In the genomic region with DNA sequence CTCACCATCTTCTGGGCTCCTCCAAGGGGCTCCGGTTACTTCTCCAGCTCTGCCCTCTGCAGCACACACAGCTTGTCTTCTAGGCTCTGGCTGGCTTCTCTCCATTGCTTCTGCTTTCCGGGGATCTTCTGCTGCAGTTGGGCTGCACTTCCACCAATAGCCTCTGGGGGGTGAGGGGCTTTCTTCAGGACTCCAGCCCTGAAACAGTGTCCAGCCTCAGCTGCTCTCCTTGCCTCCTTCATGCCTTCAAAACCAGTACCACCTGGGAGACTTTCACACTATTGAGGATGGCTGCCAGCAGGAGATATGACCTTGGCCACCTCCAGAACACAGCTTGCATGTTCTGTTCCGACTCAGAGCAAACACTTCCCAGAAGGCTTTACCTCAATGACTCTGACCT, we compare ENCODE assay signal across 9 mouse cellular contexts.
DNase-seq lines count a peak whose midpoint lies in the region; ATAC-seq and TF ChIP-seq lines count a peak whose summit lies in the region.
"Had no signal": no experiment of that assay in that cellular context is flagged by ENCODE, and none has a peak within 500 bp of the region (broad histone marks: within the 10 kb centered on the region; RNA-seq: fewer than 3 reads in every experiment).

No protein-coding gene starts in this region.

- WGBS in forebrain, embryonic 11.5 days: 59% methylated on average over 3 of the region's 3 CpGs
- WGBS in forebrain, embryonic 14.5 days: 77% methylated on average over 3 of the region's 3 CpGs
- 60% methylated on average over 3 of the region's 3 CpGs for WGBS in lung, postnatal 0 days
- WGBS in small intestine, adult 2 months: 54% methylated on average over 3 of the region's 3 CpGs

- H3K4me1 ChIP-seq in forebrain, embryonic 11.5 days (replicated peaks; ENCODE audit: control insufficient read depth, insufficient read depth, low read length): no peaks in the 10 kb centered on the region
- no peaks in the 10 kb centered on the region for H3K4me1 ChIP-seq in forebrain, embryonic 14.5 days (ENCODE audit: control insufficient read depth, insufficient read depth, low read length)
- H3K4me1 ChIP-seq in lung, postnatal 0 days (ENCODE audit: insufficient read depth, low read depth, low read length): no peaks in the 10 kb centered on the region
- H3K4me1 ChIP-seq in small intestine, adult 2 months (ENCODE audit: control insufficient read depth, insufficient read depth, insufficient read length, low read length): no peaks in the 10 kb centered on the region

- H3K4me3 ChIP-seq in forebrain, embryonic 11.5 days (ENCODE audit: low read depth, low read length): no peak overlapping the region
- H3K4me3 ChIP-seq in forebrain, embryonic 14.5 days (ENCODE audit: low read depth, low read length): no peak overlapping the region
- H3K4me3 ChIP-seq in lung, postnatal 0 days (ENCODE audit: low read depth, low read length): no peak overlapping the region
- H3K4me3 ChIP-seq in small intestine, adult 2 months (ENCODE audit: low read depth, low read length): no peak overlapping the region
- H3K4me3 ChIP-seq: myocyte had no signal

- TF ChIP-seq EP300 in lung, postnatal 0 days (IDR thresholded peaks at IDR 0.05): no peak

- no peaks in the 10 kb centered on the region for H3K27me3 ChIP-seq in forebrain, embryonic 11.5 days (ENCODE audit: control insufficient read depth, insufficient read depth, low read length)
- H3K27me3 ChIP-seq in forebrain, embryonic 14.5 days (replicated peaks; ENCODE audit: control insufficient read depth, insufficient read depth, low read length): no peaks in the 10 kb centered on the region
- H3K27me3 ChIP-seq in lung, postnatal 0 days (replicated peaks; ENCODE audit: insufficient read depth, low read length): no peaks in the 10 kb centered on the region
- no peaks in the 10 kb centered on the region for H3K27me3 ChIP-seq in small intestine, adult 2 months (ENCODE audit: control insufficient read depth, insufficient read depth, low read length)

- H3K9ac ChIP-seq in forebrain, embryonic 11.5 days (ENCODE audit: low read length): no peak overlapping the region
- H3K9ac ChIP-seq in forebrain, embryonic 14.5 days (ENCODE audit: low read length): no peak overlapping the region
- H3K9ac ChIP-seq in lung, postnatal 0 days (replicated peaks; ENCODE audit: low read depth): no peak overlapping the region

- intact Hi-C loops in left cerebral cortex, postnatal 25 days (cut with DNase I): no loop called here

- no peaks in the 10 kb centered on the region; the same call in 1 of the 2 replicates for H3K9me3 ChIP-seq in forebrain, embryonic 11.5 days (ENCODE audit: control insufficient read depth, low read length)
- 0 out of 2 replicates have a peak, but pooled peaks cover 2% of the 10 kb centered on the region for H3K9me3 ChIP-seq in forebrain, embryonic 14.5 days (replicated peaks; ENCODE audit: control insufficient read depth, low read length)
- H3K9me3 ChIP-seq in lung, postnatal 0 days (ENCODE audit: low read length): no peaks in the 10 kb centered on the region

- no peak for ATAC-seq in forebrain, embryonic 11.5 days (replicated peaks; ENCODE audit: low FRiP score)
- no peak for ATAC-seq in forebrain, embryonic 14.5 days
- ATAC-seq in lung, postnatal 0 days: no peak

- H3K4me2 ChIP-seq in forebrain, embryonic 11.5 days (ENCODE audit: low read depth, low read length, severe bottlenecking): no peak overlapping the region
- H3K4me2 ChIP-seq in forebrain, embryonic 14.5 days (ENCODE audit: low read length): no peak overlapping the region
- no peak overlapping the region for H3K4me2 ChIP-seq in lung, postnatal 0 days (replicated peaks; ENCODE audit: low read depth, low read length)

- no peak overlapping the region for H3K27ac ChIP-seq in forebrain, embryonic 11.5 days (ENCODE audit: low read depth, low read length)
- H3K27ac ChIP-seq in forebrain, embryonic 14.5 days (ENCODE audit: low read depth, low read length): no peak overlapping the region
- no peak overlapping the region for H3K27ac ChIP-seq in lung, postnatal 0 days (ENCODE audit: low read length)
- H3K27ac ChIP-seq in small intestine, adult 2 months (ENCODE audit: insufficient read depth, low read depth, low read length): no peak overlapping the region

- TF ChIP-seq CTCF in lung, postnatal 0 days (IDR thresholded peaks at IDR 0.05): peak; percentile 59
- peak; percentile 20; the same call in 1 of the 2 replicates for TF ChIP-seq CTCF in small intestine, adult 2 months (IDR thresholded peaks at IDR 0.05; ENCODE audit: extremely low read depth, insufficient read length, insufficient replicate concordance, low read depth, low read length)

- peak; percentile 70 for DNase-seq in forebrain, embryonic 11.5 days (ENCODE audit: low spot score)
- DNase-seq in forebrain, embryonic 14.5 days (ENCODE audit: low spot score): no peak
- peak; percentile 9 for DNase-seq in lung, postnatal 0 days (ENCODE audit: low spot score)
- DNase-seq in lung, adult 18-20 months: no peak
- DNase-seq in embryo, embryonic 10 days (ENCODE audit: low spot score): peak; percentile 45
- no peak for DNase-seq in gastrocnemius, adult 18-20 months (ENCODE audit: low spot score)
- DNase-seq in left cerebral cortex, postnatal 25 days (ENCODE audit: low spot score in 2 of 2): no peak

- TF ChIP-seq POLR2A in small intestine, adult 2 months (IDR thresholded peaks at IDR 0.05; ENCODE audit: low read depth, low read length): no peak

- no peaks in the 10 kb centered on the region for H3K36me3 ChIP-seq in forebrain, embryonic 11.5 days (ENCODE audit: control insufficient read depth, insufficient read depth, low read length)
- no peaks in the 10 kb centered on the region for H3K36me3 ChIP-seq in forebrain, embryonic 14.5 days (ENCODE audit: control insufficient read depth, insufficient read depth, low read length)
- no peaks in the 10 kb centered on the region for H3K36me3 ChIP-seq in lung, postnatal 0 days (ENCODE audit: insufficient read depth, low read length)
- H3K36me3 ChIP-seq in small intestine, adult 2 months (ENCODE audit: control insufficient read depth, insufficient read depth, low read length): no peaks in the 10 kb centered on the region

Comparison
In these comparisons a context has a peak if more than half of its experiments do, and no peak if none do; other contexts are left out.
1. DNase-seq: peak in forebrain, embryonic 11.5 days (single experiment), lung, postnatal 0 days (single experiment) and embryo, embryonic 10 days (single experiment); none in forebrain, embryonic 14.5 days (single experiment), lung, adult 18-20 months (0 of 2), gastrocnemius, adult 18-20 months (single experiment) and left cerebral cortex, postnatal 25 days (0 of 2).